9 mouse cellular contexts compared by ENCODE assay signal in genomic region chr1:43360741-43361140, GRCm38 (mm10).
A peak's percentile ranks its signal among the peaks of the same experiment; 100 is the strongest.
DNase-seq lines count a peak whose midpoint lies in the region; ATAC-seq lines count a peak whose summit lies in the region.
"Had no signal": no experiment of that assay in that cellular context is flagged by ENCODE, and none has a peak within 500 bp of the region (broad histone marks: within the 10 kb centered on the region; RNA-seq: fewer than 3 reads in every experiment).

No protein-coding gene starts in this region.

- H3K4me3 ChIP-seq in intestine, embryonic 15.5 days (replicated peaks): no peak overlapping the region
- no peak overlapping the region for H3K4me3 ChIP-seq in midbrain, embryonic 14.5 days (replicated peaks; ENCODE audit: low read depth, low read length)
- H3K4me3 ChIP-seq: layer of hippocampus, adult 2 months had no signal

- ATAC-seq in intestine, embryonic 15.5 days: peak; percentile 76
- ATAC-seq in midbrain, embryonic 14.5 days (ENCODE audit: low FRiP score, low TSS enrichment): no peak
- no peak for ATAC-seq in granulocyte monocyte progenitor cell, adult 5-6 weeks (replicated peaks; ENCODE audit: poor library complexity, severe bottlenecking)

- H3K4me1 ChIP-seq in intestine, embryonic 15.5 days (replicated peaks): peaks cover 19% of the 10 kb centered on the region
- peaks cover 6% of the 10 kb centered on the region for H3K4me1 ChIP-seq in midbrain, embryonic 14.5 days (ENCODE audit: control insufficient read depth, insufficient read depth, low read length)

- WGBS in intestine, embryonic 15.5 days: 25% methylated on average over 4 of the region's 4 CpGs
- WGBS in midbrain, embryonic 14.5 days: 4% methylated on average over 4 of the region's 4 CpGs

- H3K27ac ChIP-seq in intestine, embryonic 15.5 days: peak overlapping the region; percentile 24; the same call in 1 of the 2 replicates
- no peak overlapping the region for H3K27ac ChIP-seq in midbrain, embryonic 14.5 days (replicated peaks; ENCODE audit: low read depth, low read length)
- H3K27ac ChIP-seq: layer of hippocampus, adult 2 months had no signal

- no peak overlapping the region for H3K9ac ChIP-seq in intestine, embryonic 15.5 days
- no peak overlapping the region for H3K9ac ChIP-seq in midbrain, embryonic 14.5 days (replicated peaks; ENCODE audit: low read length)

- H3K4me2 ChIP-seq in intestine, embryonic 15.5 days (replicated peaks): no peak overlapping the region
- no peak overlapping the region for H3K4me2 ChIP-seq in midbrain, embryonic 14.5 days (ENCODE audit: low read length)

- no peaks in the 10 kb centered on the region for H3K36me3 ChIP-seq in intestine, embryonic 15.5 days
- H3K36me3 ChIP-seq in midbrain, embryonic 14.5 days (ENCODE audit: control insufficient read depth, insufficient read depth, low read length): no peaks in the 10 kb centered on the region

- DNase-seq in 3T3-L1 (ENCODE audit: low read depth, low spot score) (peak; percentile 62), MN1 (ENCODE audit: low spot score) (peak; percentile 46)
- peak; percentile 21 for DNase-seq in midbrain, embryonic 14.5 days
- DNase-seq in urinary bladder, postnatal 14 days (ENCODE audit: low spot score): no peak
- no peak for DNase-seq in thymus, postnatal 36 days
- DNase-seq: cerebellum, adult 11 months had no signal

- no peaks in the 10 kb centered on the region for H3K9me3 ChIP-seq in intestine, embryonic 15.5 days
- no peaks in the 10 kb centered on the region for H3K9me3 ChIP-seq in midbrain, embryonic 14.5 days (ENCODE audit: control insufficient read depth, low read length)

- no peaks in the 10 kb centered on the region for H3K27me3 ChIP-seq in intestine, embryonic 15.5 days (replicated peaks)
- no peaks in the 10 kb centered on the region for H3K27me3 ChIP-seq in midbrain, embryonic 14.5 days (ENCODE audit: control insufficient read depth, insufficient read depth, low read length)

Comparison
In these comparisons a context has a peak if more than half of its experiments do, and no peak if none do; other contexts are left out.
1. DNase-seq: peak in 3T3-L1 (single experiment), MN1 (single experiment) and midbrain, embryonic 14.5 days (single experiment); none in urinary bladder, postnatal 14 days (single experiment) and thymus, postnatal 36 days (0 of 2).